Mouse (Mus musculus) lung, postnatal 0 days (tissue): ENCODE data around the gene Prl4a1.

Source experiments
- CTCF ChIP-seq: IDR thresholded peaks from 2 replicates; pipeline ENCODE4 v1.5.1; 2016; ENCODE audit warnings: antibody characterized with exemption, mild to moderate bottlenecking
- EP300 ChIP-seq: IDR thresholded peaks from 2 replicates; pipeline ENCODE4 v1.6.1; 2016; ENCODE audit warnings: antibody characterized with exemption, mild to moderate bottlenecking, control low read depth

- no peak for TF ChIP-seq CTCF
- no peak for TF ChIP-seq EP300
Measured at GRCm38 (mm10) chr13:28069315-28069714, 53.3 kb downstream of the Prl4a1 start.
